Mouse (Mus musculus): ENCODE results near the gene Tbc1d24.
A peak's percentile ranks its signal among the peaks of the same experiment; 100 is the strongest.

Gene Tbc1d24

DNA sequence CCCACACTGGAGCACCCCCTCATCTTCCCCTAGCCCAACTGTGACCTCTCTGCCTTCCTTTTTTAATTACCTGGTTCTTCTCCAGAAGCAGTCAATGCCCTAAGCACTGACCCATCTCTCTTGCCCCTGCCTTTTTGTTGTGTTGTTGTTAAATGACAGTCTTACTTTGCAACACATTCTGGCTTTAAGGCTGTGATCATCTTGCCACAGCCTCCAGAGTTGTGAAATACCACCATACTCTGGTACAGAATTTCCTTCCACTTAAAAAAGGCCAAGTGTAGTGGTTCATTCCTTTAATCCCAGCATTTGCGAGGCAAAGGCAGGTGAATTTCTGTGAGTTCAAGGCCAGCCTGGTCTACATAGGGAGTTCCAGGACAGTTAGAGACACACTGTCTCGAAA, 14.4 kb downstream of the Tbc1d24 start:
- no peak for DNase-seq (ENCODE audit: extremely low read depth, low read depth, low spot score)

- no peak for DNase-seq (ENCODE audit: extremely low read depth, low read depth, low spot score)
Observed at GRCm38 (mm10) chr17:24174259-24174658, 31.1 kb downstream of the Tbc1d24 start.

GRCm38 (mm10) chr17:24173423-24173822, 31.9 kb downstream of the Tbc1d24 start:
- DNase-seq (ENCODE audit: extremely low read depth, low read depth, low spot score): no peak

DNA sequence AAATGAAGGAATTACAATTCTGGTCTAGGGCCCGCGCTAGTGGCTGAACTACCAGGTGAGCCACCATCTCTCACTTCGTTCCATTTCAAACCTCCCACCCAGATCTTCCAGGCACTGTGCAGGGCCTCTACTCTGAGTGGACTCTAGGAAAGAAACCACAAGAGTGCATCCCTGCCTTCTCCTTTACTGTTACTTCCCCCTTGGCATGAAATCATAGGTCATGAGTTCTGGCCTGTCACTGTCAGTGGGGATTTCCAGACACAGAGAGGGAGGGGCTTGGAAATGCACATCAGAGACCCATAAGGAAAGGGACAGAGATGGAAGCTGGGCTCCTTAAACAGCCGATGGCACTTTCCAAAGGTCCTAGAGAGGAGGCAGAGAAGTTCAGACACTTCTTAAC, 33.6 kb downstream of the Tbc1d24 start:
- no peak for DNase-seq (ENCODE audit: extremely low read depth, low read depth, low spot score)

DNA sequence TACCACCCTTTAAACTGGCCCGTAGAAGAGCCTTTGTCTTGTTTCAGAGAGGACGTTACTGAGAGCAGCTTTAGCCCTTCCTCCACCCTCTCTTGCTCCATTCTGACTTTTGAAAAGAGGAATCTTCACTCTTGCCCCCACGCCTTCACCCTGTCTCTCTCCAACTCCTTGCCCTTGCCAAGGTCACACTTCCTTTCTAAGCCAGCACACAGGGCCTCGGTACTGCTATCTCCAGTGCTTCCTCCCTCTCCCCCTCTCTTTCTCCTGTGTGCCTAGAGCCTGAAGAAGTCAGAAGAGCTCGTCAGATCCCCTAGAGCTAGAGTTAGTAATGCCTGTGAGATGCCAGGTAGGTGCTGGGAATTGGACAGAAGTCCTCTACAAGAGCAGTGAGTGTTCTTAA, 34.6 kb downstream of the Tbc1d24 start:
- DNase-seq (ENCODE audit: extremely low read depth, low read depth, low spot score): no peak

- no peak for DNase-seq (ENCODE audit: extremely low read depth, low read depth, low spot score)
Observed at GRCm38 (mm10) chr17:24170125-24170524, 35.2 kb downstream of the Tbc1d24 start.

DNA sequence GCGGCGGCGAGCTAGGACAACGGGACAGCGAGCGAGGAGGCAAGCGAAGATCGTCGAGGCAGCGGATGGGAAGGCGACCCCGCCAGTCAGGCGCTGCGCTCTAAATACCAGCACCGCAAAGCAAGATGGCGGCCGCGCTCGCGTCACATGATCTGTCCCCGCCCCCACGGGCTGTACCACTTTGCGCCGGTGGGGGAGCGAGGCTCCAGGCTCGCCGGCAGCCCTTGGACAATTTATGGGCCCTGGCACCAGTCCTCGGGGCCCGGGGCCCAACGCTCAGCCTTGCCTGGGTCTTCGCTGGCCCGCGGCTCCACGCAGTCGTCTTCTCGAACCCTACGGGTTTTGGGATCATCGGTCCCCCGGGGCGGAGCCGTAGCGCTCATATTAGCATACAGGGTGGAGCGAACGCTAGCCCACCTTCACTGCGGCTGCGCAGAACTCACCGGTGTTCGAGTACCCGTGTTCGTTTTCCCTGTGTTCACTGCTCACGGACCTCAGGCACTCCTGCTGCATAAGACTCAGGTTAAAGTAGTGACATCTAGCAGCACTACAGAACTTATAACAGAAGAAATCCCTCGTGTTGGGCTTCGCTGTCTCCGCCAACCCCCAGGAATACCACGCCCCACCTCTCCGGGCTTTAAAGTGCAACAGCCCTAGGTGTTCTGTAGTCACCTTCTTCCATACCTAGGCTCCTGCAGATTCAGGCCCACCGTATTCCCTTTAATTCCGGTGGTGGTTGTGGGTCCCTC, 35.9 kb downstream of the Tbc1d24 start, which contains the start of gene Atp6v0c:
Gene Atp6v0c (minus strand): TSS at position 386 of the 749 bp plus-strand sequence.
- no peak for DNase-seq (ENCODE audit: extremely low read depth, low read depth, low spot score)

GRCm38 (mm10) chr17:24168590-24169277, 36.6 kb downstream of the Tbc1d24 start:
- peak; percentile 34 for DNase-seq (ENCODE audit: extremely low read depth, low read depth, low spot score)

DNA sequence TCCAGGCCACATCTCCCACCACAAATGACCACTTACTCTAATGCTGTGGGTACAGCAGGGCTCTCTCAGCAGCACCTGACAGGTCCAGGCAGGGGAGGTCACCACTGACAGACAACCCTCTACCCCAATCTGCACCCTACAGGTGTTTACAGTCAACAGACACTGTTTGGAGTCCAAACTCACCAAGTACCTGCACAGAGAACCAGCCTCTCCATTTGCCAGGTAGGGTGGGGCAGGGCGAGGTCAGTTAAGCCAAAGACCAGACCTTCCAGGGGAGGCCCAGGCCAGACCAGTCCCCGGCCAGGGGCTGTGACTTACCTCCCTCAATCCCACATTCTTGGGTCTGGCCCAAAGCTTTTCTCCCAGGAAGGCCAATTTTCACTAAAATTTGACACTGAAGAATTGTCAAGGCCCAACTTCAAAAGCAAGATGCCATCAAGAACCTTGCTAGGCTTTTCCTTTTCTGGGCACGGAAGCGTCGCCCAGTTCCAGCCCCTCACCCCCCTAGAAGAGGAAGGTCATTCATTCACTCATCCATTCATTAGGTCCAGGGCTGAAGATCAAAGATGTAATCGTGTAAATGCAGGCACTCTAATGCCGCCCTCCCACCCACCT, 37.4 kb downstream of the Tbc1d24 start:
- DNase-seq (ENCODE audit: extremely low read depth, low read depth, low spot score): no peak

DNA sequence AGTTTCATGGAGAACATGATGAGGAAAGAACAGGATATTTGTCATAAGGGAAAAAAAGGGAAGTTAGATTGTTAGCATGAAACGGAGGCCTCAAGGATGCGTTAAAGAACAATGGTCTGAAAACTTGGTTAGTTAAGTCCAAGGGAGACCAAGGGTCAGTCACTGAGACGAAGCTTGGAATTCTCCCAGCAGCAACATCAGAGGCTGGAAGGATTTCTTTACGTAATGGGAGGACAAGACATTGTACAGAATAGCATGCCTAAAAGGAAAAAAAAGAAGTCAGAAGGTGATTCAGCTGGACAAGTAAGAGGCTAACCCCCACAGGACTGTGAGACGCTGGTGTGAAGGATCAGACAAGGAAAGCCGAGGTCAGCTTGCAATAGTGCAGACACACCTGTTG, 38.2 kb downstream of the Tbc1d24 start:
- DNase-seq (ENCODE audit: extremely low read depth, low read depth, low spot score): no peak

DNA sequence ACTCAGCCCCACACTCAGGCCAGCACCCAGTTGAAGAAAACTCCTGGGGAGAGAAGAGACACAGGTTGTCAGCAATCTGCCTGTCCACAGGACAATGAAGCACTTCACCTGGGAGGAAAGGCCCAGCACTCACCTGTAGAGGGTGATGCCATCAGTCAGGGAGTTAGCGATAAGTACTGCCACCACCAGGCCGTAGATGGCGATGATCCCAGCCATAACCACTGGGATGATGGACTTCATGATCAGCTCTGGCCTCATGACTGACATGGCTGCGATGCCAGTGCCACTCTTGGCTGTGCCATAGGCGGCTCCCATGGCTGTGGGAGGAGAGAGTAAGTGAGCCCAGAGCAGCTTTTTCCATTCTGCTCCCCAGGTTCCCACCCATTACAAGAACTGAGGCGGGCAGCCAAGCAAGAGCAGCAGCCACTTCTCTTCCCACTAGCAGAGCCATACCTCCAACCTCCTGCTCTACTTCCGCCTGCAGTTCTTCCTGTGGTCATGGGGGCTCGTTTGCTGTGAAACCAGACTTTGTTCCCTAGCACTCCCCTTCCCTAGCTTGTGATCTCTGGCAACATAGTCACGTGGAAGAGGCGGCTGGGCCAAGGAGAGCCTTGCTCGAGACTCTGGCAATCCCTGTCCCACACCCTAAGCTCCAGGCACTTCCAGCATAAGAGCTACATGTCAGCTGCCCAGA, 40.6 kb downstream of the Tbc1d24 start:
- no peak for DNase-seq (ENCODE audit: extremely low read depth, low read depth, low spot score)

DNA sequence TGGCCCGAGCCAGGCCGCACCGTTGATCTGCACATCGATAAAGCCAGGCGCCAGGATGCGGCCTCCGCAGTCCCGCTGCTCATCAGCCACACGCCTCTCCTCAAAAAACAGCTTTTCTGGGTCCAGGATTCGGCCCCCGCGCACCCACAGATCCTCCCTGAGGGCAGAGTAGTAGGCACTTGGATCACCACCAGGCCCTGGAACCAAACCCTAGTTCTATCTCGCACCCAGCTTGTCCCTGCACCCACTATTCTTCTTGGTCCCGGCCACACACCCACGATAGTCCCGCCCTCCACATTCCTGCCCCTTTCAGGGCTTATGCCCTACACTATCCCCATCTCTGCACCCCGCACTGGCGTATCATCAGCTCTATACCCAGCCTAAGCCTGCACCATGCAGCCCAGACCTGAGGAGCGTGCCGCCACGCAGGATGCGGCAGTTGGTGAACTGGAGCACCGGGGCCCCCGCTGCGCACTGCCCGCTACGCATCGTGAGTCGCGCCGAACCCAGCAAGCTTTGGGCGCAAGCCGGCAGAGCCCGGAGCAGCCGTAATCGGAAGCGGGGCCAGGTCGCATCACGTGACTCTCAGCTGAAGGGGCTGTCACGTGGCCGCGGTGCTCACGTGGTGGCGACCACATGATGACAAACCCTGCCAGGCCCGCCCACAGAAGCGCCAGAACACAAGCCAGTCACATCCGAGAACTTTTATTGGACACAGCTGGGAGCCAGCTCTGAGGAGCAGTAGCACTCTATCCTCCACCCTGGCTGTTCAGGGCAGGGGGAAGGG, 42.0 kb downstream of the Tbc1d24 start, which contains the start of gene Amdhd2:
Gene Amdhd2 (minus strand): TSS at position 591 of the 787 bp plus-strand sequence.
- peak; percentile 43 for DNase-seq (ENCODE audit: extremely low read depth, low read depth, low spot score)

GRCm38 (mm10) chr17:24162584-24163175, 42.7 kb downstream of the Tbc1d24 start:
- DNase-seq (ENCODE audit: extremely low read depth, low read depth, low spot score): peak; percentile 55

DNA sequence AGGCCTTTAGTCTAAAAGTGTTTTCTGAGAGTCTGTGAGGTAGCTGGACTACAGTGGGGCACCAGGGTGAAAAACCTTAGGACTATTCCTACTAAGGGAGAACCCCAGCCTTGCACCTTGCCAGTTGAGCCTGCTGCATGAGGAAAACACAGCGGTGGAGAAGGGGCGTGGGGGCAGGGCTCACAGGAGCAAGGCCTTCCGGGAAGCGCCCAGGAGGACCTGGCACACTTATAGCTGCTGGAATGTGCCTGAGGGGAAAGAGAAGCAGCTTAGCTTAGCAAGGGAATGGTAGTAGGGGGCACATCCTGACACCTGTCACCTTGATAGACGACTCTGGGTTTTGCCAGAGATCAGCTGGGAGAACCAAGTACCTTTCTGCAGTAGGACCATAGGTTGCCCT, 43.9 kb downstream of the Tbc1d24 start:
- DNase-seq (ENCODE audit: extremely low read depth, low read depth, low spot score): no peak

- no peak for DNase-seq (ENCODE audit: extremely low read depth, low read depth, low spot score)
Observed at GRCm38 (mm10) chr17:24157526-24157925, 47.8 kb downstream of the Tbc1d24 start.

DNA sequence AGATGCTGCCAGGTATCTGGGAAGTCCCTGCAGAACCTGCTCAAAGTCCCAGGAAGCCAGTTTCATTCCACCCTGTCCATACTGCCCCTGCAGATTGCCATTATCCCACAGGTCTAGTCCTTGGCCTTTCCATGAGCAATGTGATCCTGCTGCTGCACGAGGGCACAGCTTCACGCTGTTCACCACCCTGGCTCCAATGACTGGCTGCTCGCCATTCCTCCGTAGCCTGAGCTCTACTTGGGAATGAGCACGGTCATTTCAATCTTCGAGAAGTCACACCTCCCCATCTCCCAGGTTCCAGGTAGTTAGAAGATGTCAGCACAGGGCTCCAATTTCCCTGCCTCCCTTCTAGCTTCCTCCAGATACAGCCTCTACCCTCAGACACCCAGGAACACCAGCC, 48.2 kb downstream of the Tbc1d24 start:
- no peak for DNase-seq (ENCODE audit: extremely low read depth, low read depth, low spot score)

- no peak for DNase-seq (ENCODE audit: extremely low read depth, low read depth, low spot score)
Observed at GRCm38 (mm10) chr17:24156394-24156793, 49.0 kb downstream of the Tbc1d24 start.

DNA sequence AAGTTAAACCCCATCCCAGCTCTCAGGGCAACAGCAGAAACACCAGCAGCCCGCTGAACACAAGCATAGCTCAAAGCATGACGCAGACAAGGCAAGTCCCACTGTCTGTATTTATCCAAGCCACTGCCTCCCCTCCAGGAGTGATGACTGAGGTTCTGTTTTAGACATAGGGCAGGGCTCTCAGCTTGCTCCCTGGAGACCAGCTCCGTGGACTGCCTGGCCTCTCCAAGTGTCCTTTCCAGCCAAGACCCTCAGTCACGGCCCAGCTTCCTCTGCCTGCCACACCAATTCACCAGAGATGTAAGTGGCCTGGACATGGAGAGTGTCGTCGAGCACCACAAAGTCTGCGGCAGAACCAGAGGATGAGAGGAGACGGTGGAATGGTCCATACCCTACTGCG, 49.6 kb downstream of the Tbc1d24 start:
- no peak for DNase-seq (ENCODE audit: extremely low read depth, low read depth, low spot score)

DNA sequence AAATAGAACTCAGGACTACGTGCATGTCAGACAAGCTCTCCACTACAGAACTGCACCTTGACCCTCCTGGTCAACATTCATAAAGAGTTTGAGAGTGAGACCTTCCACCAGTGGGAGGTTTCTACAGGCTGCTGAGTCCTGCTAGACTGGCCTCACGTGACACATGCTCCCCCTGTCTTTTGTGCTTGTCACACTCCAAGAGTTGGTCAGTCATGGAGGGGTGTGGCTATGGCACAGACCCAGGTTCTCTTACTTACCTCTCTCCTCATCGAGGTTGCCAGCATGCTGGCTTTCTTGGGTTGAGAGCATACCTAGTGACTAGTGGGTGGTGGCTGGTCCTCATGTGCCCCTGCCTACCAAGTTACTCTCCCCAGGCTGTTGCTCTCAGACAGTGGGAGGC, 50.9 kb downstream of the Tbc1d24 start:
- DNase-seq (ENCODE audit: extremely low read depth, low read depth, low spot score): no peak

DNA sequence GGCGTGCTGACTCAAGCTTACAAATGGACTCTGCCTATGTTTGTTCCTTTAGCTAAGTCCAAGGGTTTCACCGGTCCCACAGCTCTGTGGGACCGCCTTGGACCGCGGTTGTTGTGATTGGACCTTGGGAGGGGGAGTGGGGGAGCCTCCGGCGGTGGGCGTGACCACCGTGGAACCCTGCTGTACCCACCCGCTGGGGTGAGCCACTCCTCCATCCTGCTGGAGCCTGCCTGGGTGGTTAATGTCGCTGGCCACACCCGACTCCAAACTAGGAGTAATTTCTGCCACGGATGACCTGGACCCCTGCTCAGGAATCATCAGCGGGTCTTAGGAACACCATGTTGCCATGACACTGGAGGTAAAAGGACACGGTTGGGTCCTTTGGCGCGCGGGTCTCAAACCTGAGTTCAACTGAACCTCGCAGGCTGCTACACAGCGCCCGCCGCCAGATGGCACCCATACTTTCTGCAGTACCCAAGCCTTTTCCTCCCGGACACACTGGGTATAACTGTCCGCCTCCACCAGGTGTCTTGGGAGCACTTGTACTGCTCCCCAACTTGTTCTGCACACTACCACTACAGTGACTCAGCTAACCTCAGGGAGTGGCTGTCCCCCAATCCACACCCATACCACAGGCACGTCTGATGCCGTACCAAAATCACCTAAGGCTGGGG, 53.3 kb downstream of the Tbc1d24 start:
- DNase-seq (ENCODE audit: extremely low read depth, low read depth, low spot score): no peak
